Mouse (Mus musculus) heart, embryonic 14.5 days (tissue): Measurements from ENCODE around the gene Chrdl1. TPM values are rescaled to one million over a fixed set of nuclear protein-coding genes. Genes with fewer than 3 reads are reported as not detected.

ENCODE experiments used
- ATAC-seq: fragments of 200-750 bp; cut with Nextera tagmentation; 2 replicates; pipeline ENCODE4 v1.8.0; 2017; ENCODE audit warnings: low read depth, moderate TSS enrichment; ENCODE audit not compliant: insufficient number of reproducible peaks, insufficient read depth, low FRiP score
- H3K27ac ChIP-seq, 2 experiments: fragments of 200-500 bp in 1 of 2; fragments of 300-500 bp in 1 of 2; sonication (generic) in 1 of 2; replicated peaks in 1 of 2; 2 replicates each; pipeline ENCODE4 v1.5.1; 2012 to 2014; ENCODE audit warnings: low read depth in 2 of 2, low read length in 2 of 2, control low read depth in 1 of 2, mild to moderate bottlenecking in 1 of 2, mixed read lengths in 1 of 2; ENCODE audit not compliant: control insufficient read depth in 1 of 2, insufficient read depth in 1 of 2
- H3K27me3 ChIP-seq: fragments of 300-500 bp; sonication (generic); 2 replicates; pipeline ENCODE4 v1.6.1; 2014; ENCODE audit warnings: mild to moderate bottlenecking, low read length, control low read depth; ENCODE audit not compliant: control insufficient read depth, insufficient read depth
- H3K36me3 ChIP-seq: fragments of 300-500 bp; sonication (generic); 2 replicates; pipeline ENCODE4 v1.6.1; 2014; ENCODE audit warnings: mild to moderate bottlenecking, control low read depth, low read length, mixed read lengths; ENCODE audit not compliant: control insufficient read depth, insufficient read depth
- H3K4me1 ChIP-seq, 2 experiments: fragments of 200-500 bp in 1 of 2; fragments of 300-500 bp in 1 of 2; sonication (generic) in 1 of 2; 2 replicates each; pipeline ENCODE4 v1.6.1; 2012 to 2014; ENCODE audit warnings: low read length in 2 of 2, control low read depth in 1 of 2, mixed read lengths in 1 of 2; ENCODE audit not compliant: control insufficient read depth in 2 of 2, insufficient read depth in 2 of 2
- H3K4me2 ChIP-seq: fragments of 300-500 bp; sonication (generic); 2 replicates; pipeline ENCODE4 v1.6.1; 2014; ENCODE audit warnings: mild to moderate bottlenecking, low read length
- H3K4me3 ChIP-seq, 2 experiments: fragments of 200-500 bp in 1 of 2; fragments of 300-500 bp in 1 of 2; sonication (generic) in 1 of 2; 2 replicates each; pipeline ENCODE4 v1.5.1; 2012 to 2014; ENCODE audit warnings: low read length in 2 of 2, mild to moderate bottlenecking in 2 of 2, control low read depth in 1 of 2, low read depth in 1 of 2, moderate library complexity in 1 of 2; ENCODE audit not compliant: control insufficient read depth in 1 of 2, insufficient read depth in 1 of 2
- H3K9ac ChIP-seq: fragments of 300-500 bp; sonication (generic); 2 replicates; pipeline ENCODE4 v1.6.1; 2014; ENCODE audit warnings: mild to moderate bottlenecking, low read length
- H3K9me3 ChIP-seq: fragments of 300-500 bp; sonication (generic); 2 replicates; pipeline ENCODE4 v1.6.1; 2016; ENCODE audit warnings: low read length, control low read depth; ENCODE audit not compliant: control insufficient read depth
- WGBS: fragments of 180-500 bp; shearing (Covaris S2); extraction: QIAGEN DNeasy Blood & Tissue Kit; methylation state at CpG from one replicate; pipeline ENCODE4 v1.1.7; 2014; 5-methylcytosine and 5-hydroxymethylcytosine counted together
- polyA plus RNA-seq: library from polyadenylated mRNA; unstranded; fragments of >200 nt; fragmentation: Nextera tagmentation; extraction: Ambion mirVana; gene quantifications from 2 replicates; pipeline ENCODE4 v1.2.1, GENCODE M21; 2014

Chrdl1 gene
- polyA plus RNA-seq, 1 experiment from 2014 or later, result 2.6 TPM

DNA sequence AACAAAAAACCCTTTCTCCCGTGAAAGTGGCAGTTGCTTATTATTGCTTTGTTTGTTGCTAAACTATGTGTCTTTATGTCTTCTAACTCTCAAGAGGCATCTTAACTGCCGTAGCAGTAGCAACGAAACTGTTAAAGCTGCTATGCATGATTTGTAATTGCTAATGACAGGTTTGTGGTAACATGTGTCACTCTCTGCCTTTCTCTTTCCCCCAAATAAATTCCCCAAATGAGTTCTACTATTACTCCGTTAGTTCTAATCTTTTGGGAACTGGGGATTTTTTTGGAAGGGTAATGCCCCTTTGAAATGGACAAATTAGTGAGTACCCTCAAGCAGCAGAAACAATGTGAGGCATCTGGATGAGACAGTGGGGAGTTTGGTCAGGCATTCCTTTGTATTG lies 55.9 kb downstream of the Chrdl1 start:
- H3K4me1 ChIP-seq, result 0 out of 4 replicates have a peak, but pooled peaks cover 0 to 5% of the 10 kb centered on the region in 2 experiments
- no peaks in the 10 kb centered on the region for H3K36me3 ChIP-seq
- no peak overlapping the region for H3K9ac ChIP-seq
- ATAC-seq, result no peak
- H3K27ac ChIP-seq, result no peak overlapping the region
- no peaks in the 10 kb centered on the region for H3K9me3 ChIP-seq
- H3K4me2 ChIP-seq, result no peak overlapping the region
- peaks cover 15% of the 10 kb centered on the region for H3K27me3 ChIP-seq
- 60% methylated on average over 4 of the region's 4 CpGs for WGBS
- H3K4me3 ChIP-seq, result no peak overlapping the region

DNA sequence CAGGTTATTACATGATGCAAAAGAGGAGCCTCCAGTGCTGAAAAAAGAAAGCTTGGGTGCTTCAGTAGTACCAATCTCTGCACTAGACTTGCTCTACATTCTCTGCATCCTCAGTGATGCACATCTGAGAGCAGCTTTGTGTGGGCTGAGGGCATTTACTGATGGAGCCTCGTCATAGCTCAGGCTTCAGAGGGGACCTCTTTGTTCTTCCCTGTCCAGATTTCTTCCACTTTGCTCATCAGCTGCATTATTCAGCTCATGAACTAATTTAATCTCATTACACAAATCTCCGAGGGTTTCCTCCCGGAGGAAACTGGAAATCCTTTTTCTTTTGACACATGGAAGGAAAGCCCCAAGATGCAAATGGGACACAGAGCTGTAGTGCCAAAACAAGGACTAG lies 56.5 kb downstream of the Chrdl1 start:
- H3K9ac ChIP-seq, result no peak overlapping the region
- H3K4me2 ChIP-seq, result no peak overlapping the region
- no peaks in the 10 kb centered on the region for H3K9me3 ChIP-seq
- no peak overlapping the region for H3K4me3 ChIP-seq
- 60% methylated on average over 3 of the region's 3 CpGs for WGBS
- H3K27ac ChIP-seq, result no peak overlapping the region
- H3K27me3 ChIP-seq, result peaks cover 15% of the 10 kb centered on the region
- H3K4me1 ChIP-seq, result 0 out of 4 replicates have a peak, but pooled peaks cover 0 to 5% of the 10 kb centered on the region in 2 experiments
- H3K36me3 ChIP-seq, result no peaks in the 10 kb centered on the region
- no peak for ATAC-seq

DNA sequence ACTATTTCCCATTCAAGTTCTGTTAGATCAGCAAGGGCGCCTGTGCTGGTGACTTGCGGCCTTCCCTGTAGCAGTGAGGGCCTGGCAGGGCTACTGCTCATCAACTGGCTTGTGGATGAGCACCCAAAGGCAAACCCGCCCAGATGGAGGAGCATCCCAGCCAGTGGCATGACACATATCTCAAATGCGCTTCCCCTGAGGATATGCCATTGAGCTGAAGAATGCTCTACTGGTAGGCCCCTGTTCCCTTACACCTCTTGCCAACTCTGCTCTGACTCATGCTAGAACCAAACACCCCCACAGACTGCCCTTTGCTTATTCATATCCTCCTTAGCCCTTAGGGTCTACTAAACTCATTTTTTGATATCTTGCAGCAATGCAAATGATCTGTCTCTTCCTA lies 57.4 kb downstream of the Chrdl1 start:
- Histone ChIP-seq H3K4me1 (0 out of 4 replicates have a peak, but pooled peaks cover 0 to 5% of the 10 kb centered on the region in 2 experiments), H3K27ac (no peak overlapping the region), H3K9me3 (no peaks in the 10 kb centered on the region), H3K4me2 (no peak overlapping the region), H3K4me3 (no peak overlapping the region), H3K36me3 (no peaks in the 10 kb centered on the region), H3K27me3 (peaks cover 18% of the 10 kb centered on the region), H3K9ac (no peak overlapping the region)
- no peak for ATAC-seq
- 63% methylated on average over 4 of the region's 4 CpGs for WGBS

DNA sequence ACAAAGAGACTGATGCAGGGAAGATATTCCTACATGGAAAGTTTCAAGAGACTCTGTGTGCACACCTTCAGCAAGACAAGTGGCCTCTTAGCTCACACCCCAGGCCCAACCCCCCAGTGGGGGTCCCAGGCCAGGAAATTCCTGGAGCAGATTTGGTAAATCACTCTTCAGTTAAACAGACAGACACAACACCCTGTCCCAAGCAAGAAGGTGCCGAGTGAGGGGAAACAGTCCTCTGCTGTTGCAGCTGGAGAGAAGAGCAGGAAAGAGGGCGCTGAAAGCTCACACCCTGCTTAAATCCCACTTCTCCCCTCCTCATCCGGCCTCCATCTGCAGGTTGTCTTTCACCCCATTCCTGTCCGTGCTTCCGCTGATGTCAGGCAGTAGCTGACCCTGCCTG lies 58.2 kb downstream of the Chrdl1 start:
- 15% methylated on average over 5 of the region's 5 CpGs for WGBS
- peaks cover 18% of the 10 kb centered on the region for H3K27me3 ChIP-seq
- no peak overlapping the region for H3K4me2 ChIP-seq

DNA sequence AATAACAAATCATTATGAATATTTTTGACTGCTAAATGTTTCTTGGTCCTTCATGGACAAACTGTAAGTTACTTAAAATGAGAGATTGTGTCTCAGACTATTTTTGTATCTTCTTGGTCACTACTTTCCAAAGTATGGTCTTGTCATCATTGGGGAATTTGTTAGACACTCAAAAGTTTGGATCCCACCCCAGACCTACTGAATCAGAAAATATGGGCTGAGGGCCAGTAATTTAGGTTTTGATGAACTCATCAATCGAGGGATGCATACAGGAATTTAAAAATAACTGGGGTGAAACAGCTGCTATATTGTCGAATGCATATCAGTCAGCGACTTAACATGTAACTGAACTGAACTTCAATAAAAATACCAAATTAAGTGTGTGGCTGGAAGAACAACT lies 80.9 kb downstream of the Chrdl1 start:
- no peaks in the 10 kb centered on the region for H3K36me3 ChIP-seq
- no peak overlapping the region for H3K4me3 ChIP-seq
- no peak overlapping the region for H3K27ac ChIP-seq
- no peaks in the 10 kb centered on the region for H3K27me3 ChIP-seq
- no peak for ATAC-seq
- H3K4me1 ChIP-seq, result no peaks in the 10 kb centered on the region
- WGBS, result 67% methylated on average over 3 of the region's 3 CpGs
- H3K9ac ChIP-seq, result no peak overlapping the region
- no peak overlapping the region for H3K4me2 ChIP-seq
- no peaks in the 10 kb centered on the region for H3K9me3 ChIP-seq

More for the DNA sequence above, 58.2 kb downstream of the Chrdl1 start:
- Histone ChIP-seq H3K9ac (no peak overlapping the region), H3K36me3 (no peaks in the 10 kb centered on the region), H3K4me3 (no peak overlapping the region), H3K9me3 (no peaks in the 10 kb centered on the region), H3K27ac (no peak overlapping the region), H3K4me1 (0 out of 4 replicates have a peak, but pooled peaks cover 0 to 5% of the 10 kb centered on the region in 2 experiments)
- ATAC-seq, result peak; percentile 68; the same call in 1 of the 2 replicates

DNA sequence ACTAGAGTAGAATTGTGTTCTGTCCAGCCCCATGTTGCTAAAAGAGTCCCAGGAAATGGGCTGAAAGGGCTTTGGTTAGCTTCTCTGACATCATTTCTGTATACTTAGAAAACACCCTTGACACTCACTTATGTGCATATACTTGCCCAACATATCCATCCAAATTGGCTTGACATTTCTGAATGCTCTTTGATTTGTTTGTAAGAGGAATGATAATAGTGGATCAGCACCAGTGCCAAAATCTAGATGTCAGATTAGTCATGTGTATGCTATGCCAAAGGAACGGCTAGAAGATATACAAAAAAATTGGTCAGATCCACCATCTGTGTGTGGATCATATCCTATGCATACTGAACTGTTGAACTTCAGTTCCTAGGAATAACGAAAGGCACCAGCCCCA lies 99.3 kb downstream of the Chrdl1 start:
- WGBS, result 81% methylated on average over 2 of the region's 2 CpGs
- no peaks in the 10 kb centered on the region for H3K27me3 ChIP-seq
- H3K4me1 ChIP-seq, result no peaks in the 10 kb centered on the region
- H3K36me3 ChIP-seq, result no peaks in the 10 kb centered on the region
- no peak overlapping the region for H3K9ac ChIP-seq
- no peak overlapping the region for H3K4me3 ChIP-seq
- no peak overlapping the region for H3K27ac ChIP-seq
- no peak for ATAC-seq
- no peak overlapping the region for H3K4me2 ChIP-seq
- H3K9me3 ChIP-seq, result no peaks in the 10 kb centered on the region

DNA sequence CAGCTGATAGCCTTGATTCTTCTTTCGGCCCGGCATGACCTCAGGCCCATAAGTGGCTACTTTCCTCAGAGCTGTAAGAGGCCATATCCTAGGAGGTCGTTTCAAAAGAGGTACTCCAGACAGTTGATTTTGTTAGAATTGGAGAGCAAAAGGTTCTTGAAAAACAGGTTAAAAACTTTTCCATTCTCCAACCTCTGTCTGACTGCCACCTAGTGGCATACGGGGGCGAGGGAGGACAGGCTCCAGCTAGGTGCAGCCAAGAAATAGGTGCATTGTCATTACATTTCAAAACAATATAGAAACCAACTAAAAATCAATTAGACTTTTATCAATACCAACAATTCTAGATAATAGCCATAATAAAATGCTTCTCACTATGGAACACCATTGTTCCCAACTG lies 118.9 kb downstream of the Chrdl1 start:
- Histone ChIP-seq H3K4me1 (peaks cover 0 to 2% of the 10 kb centered on the region in 2 experiments; a peak in 1 of 4 replicates), H3K4me3 (no peak overlapping the region), H3K9ac (no peak overlapping the region), H3K36me3 (no peaks in the 10 kb centered on the region), H3K9me3 (no peaks in the 10 kb centered on the region), H3K4me2 (no peak overlapping the region), H3K27me3 (no peaks in the 10 kb centered on the region), H3K27ac (no peak overlapping the region)
- WGBS, result 40% methylated on average over 5 of the region's 5 CpGs
- ATAC-seq, result no peak

DNA sequence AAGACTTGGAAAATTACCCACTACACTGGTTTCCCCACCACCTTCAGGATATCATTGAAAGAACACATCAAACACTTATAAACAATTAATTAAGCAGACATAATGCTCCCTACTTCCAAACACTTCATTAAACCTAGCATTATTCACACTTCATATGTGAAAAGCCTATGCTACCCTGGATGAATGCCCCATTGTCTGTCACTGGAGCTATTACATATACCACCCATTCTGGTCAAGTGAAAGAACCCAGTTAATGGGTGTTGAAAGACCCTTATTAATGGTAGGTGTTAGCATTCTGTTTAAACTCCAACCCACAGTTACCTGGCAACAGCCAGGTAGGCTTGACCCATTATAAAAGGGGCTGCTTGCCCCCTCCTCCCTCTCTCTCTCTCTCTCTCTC lies 143.4 kb downstream of the Chrdl1 start:
- no peak overlapping the region for H3K27ac ChIP-seq
- H3K4me3 ChIP-seq, result no peak overlapping the region
- ATAC-seq, result no peak
- H3K36me3 ChIP-seq, result no peaks in the 10 kb centered on the region
- no peaks in the 10 kb centered on the region for H3K27me3 ChIP-seq
- no peaks in the 10 kb centered on the region for H3K4me1 ChIP-seq
- no peak overlapping the region for H3K4me2 ChIP-seq
- H3K9ac ChIP-seq, result no peak overlapping the region
- no peaks in the 10 kb centered on the region for H3K9me3 ChIP-seq
